Mouse (Mus musculus) thymus, adult 2 months (tissue): Measurements from ENCODE around the gene Actr8. TPM values are rescaled to one million over a fixed set of nuclear protein-coding genes. Genes with fewer than 3 reads are reported as not detected.

Experiments
- DNase-seq: peaks from one replicate; pipeline ENCODE4 v3.0.0; 2021
- H3K27ac ChIP-seq: fragments of 200-500 bp; 2 replicates; pipeline ENCODE4 v1.5.1; 2012; ENCODE audit warnings: low read length, control low read depth; ENCODE audit not compliant: control insufficient read depth, insufficient read depth
- H3K27me3 ChIP-seq: fragments of 200-500 bp; 2 replicates; pipeline ENCODE4 v1.6.1; 2012; ENCODE audit warnings: mild to moderate bottlenecking, low read length, moderate library complexity, mixed read lengths; ENCODE audit not compliant: control insufficient read depth, insufficient read depth
- H3K36me3 ChIP-seq: fragments of 200-500 bp; 2 replicates; pipeline ENCODE4 v1.6.1; 2012; ENCODE audit warnings: mild to moderate bottlenecking, low read length, moderate library complexity; ENCODE audit not compliant: control insufficient read depth, insufficient read depth
- H3K4me1 ChIP-seq: fragments of 200-500 bp; replicated peaks from 2 replicates; pipeline ENCODE4 v1.6.1; 2012; ENCODE audit warnings: low read length; ENCODE audit not compliant: control insufficient read depth, insufficient read depth
- H3K4me3 ChIP-seq: fragments of 200-500 bp; 2 replicates; pipeline ENCODE4 v1.5.1; 2012; ENCODE audit warnings: mild to moderate bottlenecking, low read length, control low read depth, moderate library complexity; ENCODE audit not compliant: control insufficient read depth, insufficient read depth
- CTCF ChIP-seq: fragments of 200-500 bp; IDR thresholded peaks from 2 replicates; pipeline ENCODE4 v1.5.1; 2012; ENCODE audit warnings: mild to moderate bottlenecking, control low read depth, low read length, moderate library complexity, borderline replicate concordance; ENCODE audit not compliant: control insufficient read depth, poor library complexity, insufficient read depth; ENCODE audit errors: extremely low read depth
- POLR2A ChIP-seq: fragments of 200-500 bp; IDR thresholded peaks from 2 replicates; pipeline ENCODE4 v1.6.1; 2012; ENCODE audit warnings: mild to moderate bottlenecking, low read length, control low read depth, moderate library complexity; ENCODE audit not compliant: control insufficient read depth, poor library complexity, insufficient read depth; ENCODE audit errors: extremely low read depth
- WGBS: fragments of 180-500 bp; shearing (Covaris S2); methylation state at CpG from one replicate; pipeline ENCODE4 v1.1.7; 2018; 5-methylcytosine and 5-hydroxymethylcytosine counted together
- polyA plus RNA-seq: library from polyadenylated mRNA; depleted of rRNA; stranded (reverse); fragments of >200 nt; gene quantifications from 2 replicates; pipeline ENCODE4 v1.2.3, GENCODE M21; 2012

Actr8 gene
- polyA plus RNA-seq, 1 experiment: 30.2 TPM

GRCm38 (mm10) chr14:30009864-30010560, 31.9 kb downstream of the Actr8 start:
- WGBS: 10% methylated on average over 10 of the region's 10 CpGs
- TF ChIP-seq POLR2A: peak; percentile 34; the same call in 1 of the 2 replicates
- TF ChIP-seq CTCF: no peak
- Histone ChIP-seq H3K27me3 (no peaks in the 10 kb centered on the region), H3K36me3 (no peaks in the 10 kb centered on the region), H3K4me1 (peaks cover 74% of the 10 kb centered on the region), H3K4me3 (peak overlapping the region; percentile 64), H3K27ac (peak overlapping the region; percentile 87)
- peak; percentile 45 for DNase-seq

- Histone ChIP-seq H3K27me3 (no peaks in the 10 kb centered on the region), H3K27ac (no peak overlapping the region)
These were observed 33.9 kb downstream of the Actr8 start for GRCm38 (mm10) chr14:30011886-30012560.

GRCm38 (mm10) chr14:30014487-30014886, 36.4 kb downstream of the Actr8 start:
- H3K27ac ChIP-seq: peak overlapping the region; percentile 93
- H3K4me1 ChIP-seq: peaks cover 80% of the 10 kb centered on the region
- TF ChIP-seq POLR2A (no peak), CTCF (no peak)
- DNase-seq: peak; percentile 38
- H3K36me3 ChIP-seq: no peaks in the 10 kb centered on the region
- no peaks in the 10 kb centered on the region for H3K27me3 ChIP-seq
- WGBS: 5% methylated on average over 10 of the region's 10 CpGs
- peak overlapping the region; percentile 28 for H3K4me3 ChIP-seq

More at GRCm38 (mm10) chr14:30011886-30012560, 33.9 kb downstream of the Actr8 start:
- no peak for DNase-seq
- Histone ChIP-seq H3K4me3 (no peak overlapping the region), H3K4me1 (peaks cover 79% of the 10 kb centered on the region), H3K36me3 (no peaks in the 10 kb centered on the region)
- TF ChIP-seq CTCF (no peak), POLR2A (no peak)
- WGBS: 65% methylated on average over 10 of the region's 10 CpGs

GRCm38 (mm10) chr14:30015008-30015407, 36.9 kb downstream of the Actr8 start:
- H3K27ac ChIP-seq: peak overlapping the region; percentile 93
- WGBS: 3% methylated on average over 1 of the region's 1 CpGs
- no peak for DNase-seq

GRCm38 (mm10) chr14:30016666-30017065, 38.5 kb downstream of the Actr8 start:
- TF ChIP-seq CTCF (no peak), POLR2A (no peak)
- H3K4me1 ChIP-seq: peaks cover 74% of the 10 kb centered on the region
- WGBS: 92% methylated on average over 5 of the region's 5 CpGs
- no peak for DNase-seq
- no peak overlapping the region for H3K4me3 ChIP-seq
- no peaks in the 10 kb centered on the region for H3K27me3 ChIP-seq
- H3K36me3 ChIP-seq: no peaks in the 10 kb centered on the region
- no peak overlapping the region for H3K27ac ChIP-seq

More at GRCm38 (mm10) chr14:30015008-30015407, 36.9 kb downstream of the Actr8 start:
- peak overlapping the region; percentile 16; the same call in 1 of the 2 replicates for H3K4me3 ChIP-seq
- H3K36me3 ChIP-seq: no peaks in the 10 kb centered on the region
- no peaks in the 10 kb centered on the region for H3K27me3 ChIP-seq
- TF ChIP-seq POLR2A: no peak
- no peak for TF ChIP-seq CTCF
- peaks cover 80% of the 10 kb centered on the region for H3K4me1 ChIP-seq

GRCm38 (mm10) chr14:30017794-30018462, 39.8 kb downstream of the Actr8 start:
- Histone ChIP-seq H3K27me3 (no peaks in the 10 kb centered on the region), H3K27ac (0 out of 2 replicates have a peak overlapping the region, but pooled peaks have one; percentile 5), H3K4me1 (peaks cover 73% of the 10 kb centered on the region), H3K4me3 (no peak overlapping the region), H3K36me3 (no peaks in the 10 kb centered on the region)
- TF ChIP-seq CTCF: no peak
- no peak for TF ChIP-seq POLR2A
- 84% methylated on average over 8 of the region's 8 CpGs for WGBS
- DNase-seq: no peak
